Mouse (Mus musculus) lung, adult 2 months (tissue): ENCODE data around the gene Lmbr1. TPM values are rescaled to one million over a fixed set of nuclear protein-coding genes. Genes with fewer than 3 reads are reported as not detected.

Experiments
- DNase-seq: peaks from one replicate; pipeline ENCODE4 v3.0.0; 2022
- H3K4me1 ChIP-seq: fragments of 200-500 bp; 2 replicates; pipeline ENCODE4 v1.6.1; 2011; ENCODE audit warnings: low read length; ENCODE audit not compliant: control insufficient read depth, insufficient read depth
- H3K4me3 ChIP-seq: fragments of 200-500 bp; replicated peaks from 2 replicates; pipeline ENCODE3; 2011; ENCODE audit warnings: low read depth, mild to moderate bottlenecking, control low read depth, low read length; ENCODE audit errors: extremely low read depth
- CTCF ChIP-seq: fragments of 200-500 bp; IDR thresholded peaks from 2 replicates; pipeline ENCODE4 v1.5.1; 2011; ENCODE audit warnings: mild to moderate bottlenecking, low read length, control low read depth; ENCODE audit not compliant: insufficient read depth
- POLR2A ChIP-seq: fragments of 200-500 bp; IDR thresholded peaks from 2 replicates; pipeline ENCODE4 v1.6.1; 2011; ENCODE audit warnings: low read depth, mild to moderate bottlenecking, control low read depth, low read length, borderline replicate concordance; ENCODE audit errors: extremely low read depth
- WGBS: fragments of 180-500 bp; shearing (Covaris S2); methylation state at CpG from one replicate; pipeline ENCODE4 v1.1.7; 2018; 5-methylcytosine and 5-hydroxymethylcytosine counted together
- polyA plus RNA-seq: library from polyadenylated mRNA; depleted of rRNA; stranded (reverse); fragments of >200 nt; gene quantifications from 2 replicates; pipeline ENCODE4 v1.2.3, GENCODE M21; 2012

Gene Lmbr1
- polyA plus RNA-seq, 1 experiment, result 4.5 TPM

DNA sequence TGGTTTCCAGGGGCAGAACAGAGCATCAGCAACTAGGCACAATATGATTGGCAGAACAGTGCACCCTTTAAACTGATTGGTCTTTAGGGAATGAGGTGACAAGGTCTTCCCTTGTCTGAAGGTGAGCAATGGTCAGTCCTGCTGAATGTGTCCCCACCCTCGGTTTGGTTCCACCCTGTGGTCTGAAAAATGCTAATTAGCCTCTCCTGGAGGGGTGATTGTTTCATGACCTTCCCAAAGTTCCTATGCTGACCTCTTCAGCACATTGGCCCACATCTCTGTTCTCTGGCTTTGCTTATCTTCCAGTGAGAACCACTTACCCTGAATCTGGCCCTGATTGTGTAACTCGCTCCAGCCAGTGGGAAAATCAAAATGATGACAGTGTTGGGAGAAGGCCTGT, 1.9 kb upstream of the Lmbr1 start:
- DNase-seq, result no peak
- H3K4me3 ChIP-seq, result no peak overlapping the region
- no peaks in the 10 kb centered on the region; the same call in 1 of the 2 replicates for H3K4me1 ChIP-seq
- TF ChIP-seq POLR2A (no peak), CTCF (no peak)
- WGBS, result 64% methylated on average over 2 of the region's 2 CpGs

DNA sequence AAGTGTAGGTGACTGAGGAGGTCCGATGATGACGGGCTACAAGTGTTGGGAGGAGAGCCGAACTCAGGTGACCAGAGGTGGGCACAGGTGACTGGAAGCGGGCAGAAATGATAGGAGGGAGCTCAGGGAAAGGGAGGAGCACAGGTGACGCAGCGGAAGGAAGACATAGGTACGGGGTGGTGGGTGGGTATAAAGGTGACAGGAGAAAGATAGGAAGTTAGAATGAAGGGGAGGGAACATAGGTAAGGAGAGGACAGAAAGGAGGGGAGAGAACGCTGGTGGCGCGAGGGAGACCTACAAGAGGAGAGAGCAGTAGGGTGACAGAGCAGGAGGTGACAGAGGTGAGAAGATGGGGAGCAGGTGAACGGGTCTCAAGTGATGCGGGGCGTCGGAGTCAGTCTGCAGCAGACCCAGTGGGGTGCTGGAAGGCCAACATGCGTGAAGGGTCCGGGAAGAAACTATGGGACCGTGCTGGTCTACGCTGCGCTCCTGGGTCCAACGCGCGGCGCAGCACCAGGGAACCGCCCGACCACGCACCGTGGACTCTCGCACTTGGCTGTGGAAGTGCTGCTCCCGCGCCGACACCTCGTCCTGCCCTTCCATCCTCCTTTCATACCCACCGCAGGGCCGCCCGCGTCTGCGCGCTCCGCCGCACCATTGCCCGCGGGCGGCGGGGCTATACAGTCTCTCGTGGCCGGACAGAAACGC, 446 bp downstream of the Lmbr1 start:
- DNase-seq, result peak; percentile 51
- TF ChIP-seq POLR2A (no peak), CTCF (no peak)
- Histone ChIP-seq H3K4me1 (no peaks in the 10 kb centered on the region; the same call in 1 of the 2 replicates), H3K4me3 (peak overlapping the region; percentile 90)
- 2% methylated on average over 47 of the region's 47 CpGs for whole genome bisulfite sequencing

DNA sequence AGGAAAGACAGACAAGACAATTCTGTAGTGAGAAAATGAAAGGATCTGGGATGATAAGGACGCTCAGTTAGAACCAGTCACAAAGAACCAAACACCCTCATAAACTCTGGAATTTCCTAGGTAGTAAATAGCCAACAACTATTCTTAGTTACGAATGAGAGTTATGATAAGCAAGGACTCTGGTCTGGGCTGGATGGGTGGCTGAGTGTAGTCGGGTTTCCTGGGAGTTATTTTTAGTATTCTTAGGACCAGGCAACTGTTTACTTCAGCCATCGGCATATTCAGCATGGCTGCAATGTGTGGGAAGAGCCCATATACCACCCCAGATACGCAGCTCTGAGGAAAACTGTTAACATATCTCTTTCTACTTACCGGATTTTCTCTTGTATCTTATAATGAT, 14.7 kb downstream of the Lmbr1 start:
- 68% methylated on average over 6 of the region's 6 CpGs for WGBS
- TF ChIP-seq POLR2A (no peak), CTCF (no peak)
- DNase-seq, result no peak
- no peak overlapping the region for H3K4me3 ChIP-seq
- H3K4me1 ChIP-seq, result no peaks in the 10 kb centered on the region

DNA sequence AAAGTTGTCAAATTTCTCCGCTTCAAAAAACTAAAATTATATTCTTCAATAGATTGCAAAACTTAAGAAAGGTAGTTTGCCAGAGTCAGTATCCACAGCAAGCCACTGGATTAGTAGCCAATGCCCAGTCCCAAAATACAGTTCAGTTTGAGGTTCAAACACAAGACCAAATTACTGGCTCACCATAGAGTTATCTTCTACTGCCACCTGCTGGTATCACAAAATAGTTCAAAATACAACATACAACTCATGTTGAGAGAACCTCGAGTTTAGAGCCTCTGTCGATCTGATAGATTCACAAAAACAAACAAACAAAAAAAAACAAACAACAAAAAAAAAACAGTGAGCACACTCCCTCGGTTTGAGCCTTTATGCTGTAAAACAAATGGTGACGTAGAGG, 42.4 kb downstream of the Lmbr1 start:
- Histone ChIP-seq H3K4me1 (no peaks in the 10 kb centered on the region), H3K4me3 (no peak overlapping the region)
- 45% methylated on average over 5 of the region's 5 CpGs for WGBS
- TF ChIP-seq CTCF (no peak), POLR2A (no peak)
- no peak for DNase-seq

DNA sequence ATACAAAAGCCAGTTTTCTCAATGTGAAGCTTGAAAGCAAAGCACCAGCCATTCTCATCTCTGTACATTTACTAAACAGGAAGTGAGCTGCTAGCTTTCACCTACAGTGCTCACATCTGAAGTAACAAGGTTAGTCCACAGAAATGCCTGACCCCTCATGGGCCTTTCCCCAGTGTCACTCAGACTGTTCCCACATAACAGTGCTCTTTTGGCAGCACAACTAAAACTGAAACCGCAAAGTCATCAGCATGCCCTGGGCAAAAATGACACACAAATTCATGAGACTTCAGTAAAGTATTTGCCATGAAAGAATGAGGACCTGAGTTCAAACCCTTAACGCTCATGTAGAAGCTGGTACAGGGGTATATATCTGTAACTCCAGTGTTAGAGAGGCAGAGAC, 55.7 kb downstream of the Lmbr1 start:
- Histone ChIP-seq H3K4me1 (no peaks in the 10 kb centered on the region), H3K4me3 (no peak overlapping the region)
- WGBS, result 96% methylated on average over 2 of the region's 2 CpGs
- no peak for DNase-seq
- TF ChIP-seq CTCF, result no peak
- TF ChIP-seq POLR2A, result no peak

DNA sequence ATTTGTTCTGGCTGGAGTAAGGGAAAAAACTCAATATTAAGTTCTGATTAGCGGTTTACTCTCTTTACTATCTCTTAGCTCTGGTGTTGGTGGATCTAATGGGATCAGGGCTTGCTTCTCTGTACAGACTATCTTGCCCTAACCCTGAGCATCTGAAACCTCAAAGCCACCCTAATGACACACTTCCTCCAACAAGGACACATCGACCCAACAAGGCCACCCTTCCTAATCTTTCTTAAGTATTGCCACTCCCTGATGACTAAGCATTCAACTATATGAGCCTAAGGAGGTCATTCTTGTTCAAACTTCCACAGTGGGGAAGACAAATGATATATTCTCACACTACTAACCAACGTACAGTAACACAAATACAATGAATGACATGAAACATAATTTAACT, 69.0 kb downstream of the Lmbr1 start:
- no peak for DNase-seq
- 65% methylated on average over 3 of the region's 3 CpGs for WGBS
- Histone ChIP-seq H3K4me1 (no peaks in the 10 kb centered on the region), H3K4me3 (no peak overlapping the region)
- no peak for TF ChIP-seq CTCF
- no peak for TF ChIP-seq POLR2A

DNA sequence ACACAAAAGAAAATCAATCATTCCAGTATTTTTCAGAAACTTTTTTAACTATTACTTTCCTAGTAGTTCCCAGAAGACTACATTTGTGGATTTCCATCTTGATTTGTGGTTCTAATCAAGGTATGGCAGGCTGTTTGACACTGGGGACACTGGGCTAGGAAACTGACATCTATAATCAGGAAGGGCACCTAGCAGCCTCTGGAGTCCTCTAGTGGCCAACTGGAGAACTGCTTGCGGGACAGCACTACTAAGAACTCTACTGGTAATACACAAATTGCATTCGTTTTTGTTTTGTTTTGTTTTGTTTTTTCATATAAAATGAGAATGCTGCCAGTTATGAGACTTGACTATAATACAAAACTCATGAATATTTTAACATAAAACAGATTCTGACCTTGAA, 85.0 kb downstream of the Lmbr1 start:
- Histone ChIP-seq H3K4me3 (no peak overlapping the region), H3K4me1 (no peaks in the 10 kb centered on the region)
- WGBS, result 13% methylated on average over 2 of the region's 2 CpGs
- peak; percentile 87 for TF ChIP-seq CTCF
- no peak for TF ChIP-seq POLR2A
- peak; percentile 59 for DNase-seq

DNA sequence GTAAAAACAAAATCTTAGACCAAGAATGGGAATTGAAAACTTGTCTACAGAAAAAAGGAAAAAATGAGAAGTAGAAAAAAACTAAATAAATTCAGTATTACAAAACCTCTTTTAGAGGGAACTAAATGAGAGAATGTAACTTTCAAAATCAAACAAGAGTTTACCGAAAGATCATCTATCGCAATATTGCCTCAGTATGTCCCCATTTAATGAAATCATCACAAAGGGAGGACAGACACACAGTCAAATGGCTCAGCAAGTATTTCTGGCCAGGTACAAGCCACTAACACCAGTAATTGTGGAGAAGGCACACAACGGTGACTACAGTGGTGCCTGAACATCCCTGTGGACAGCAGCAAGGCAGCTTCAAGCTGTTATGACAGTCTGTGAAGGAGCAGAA, 88.1 kb downstream of the Lmbr1 start:
- no peaks in the 10 kb centered on the region for H3K4me1 ChIP-seq
- DNase-seq, result no peak
- H3K4me3 ChIP-seq, result no peak overlapping the region
- WGBS, result 73% methylated on average over 3 of the region's 3 CpGs
- no peak for TF ChIP-seq CTCF
- TF ChIP-seq POLR2A, result no peak

DNA sequence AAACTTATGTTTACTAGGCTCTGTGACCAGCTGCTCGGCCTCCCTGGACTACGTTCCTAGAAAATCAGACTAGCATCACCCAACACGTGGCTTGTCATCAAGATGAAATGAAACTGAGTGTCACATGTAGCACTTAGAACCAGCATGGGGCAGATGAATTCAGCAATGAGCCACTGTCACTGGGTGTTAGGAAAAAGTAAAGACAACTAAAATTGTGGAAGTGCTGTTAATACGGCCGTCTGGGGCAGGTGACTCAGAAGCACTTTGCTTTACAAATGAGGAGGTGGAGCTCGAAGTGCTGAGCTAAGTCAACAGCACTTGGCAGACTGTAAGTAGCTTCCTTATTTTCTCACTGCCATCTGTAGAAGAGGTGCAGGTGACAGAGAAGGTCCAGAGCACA, 88.5 kb downstream of the Lmbr1 start:
- DNase-seq, result peak; percentile 4
- no peaks in the 10 kb centered on the region for H3K4me1 ChIP-seq
- 60% methylated on average over 6 of the region's 6 CpGs for WGBS
- TF ChIP-seq CTCF (no peak), POLR2A (no peak)
- no peak overlapping the region for H3K4me3 ChIP-seq

DNA sequence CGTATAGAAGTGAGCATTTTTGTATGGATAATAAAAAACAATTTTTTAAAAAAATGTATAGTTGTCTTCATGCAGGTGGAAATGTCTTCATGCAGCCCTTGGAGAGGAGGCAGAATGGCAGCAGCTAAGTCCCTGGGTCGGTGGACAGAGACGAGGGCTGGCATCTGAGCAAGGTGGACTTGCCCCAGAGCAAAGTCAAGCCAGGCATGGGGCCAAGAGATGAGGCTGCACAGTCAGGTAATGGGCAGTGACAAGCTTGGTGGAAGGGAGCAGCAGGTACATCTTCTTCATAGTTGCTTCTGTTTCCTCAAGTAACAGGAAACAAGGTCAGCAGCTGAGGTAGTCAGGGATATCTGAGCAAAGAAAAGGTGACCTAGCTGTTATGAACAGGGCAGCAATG, 97.1 kb downstream of the Lmbr1 start:
- WGBS, result 79% methylated on average over 3 of the region's 3 CpGs
- TF ChIP-seq CTCF, result no peak
- no peak for TF ChIP-seq POLR2A
- Histone ChIP-seq H3K4me3 (no peak overlapping the region), H3K4me1 (no peaks in the 10 kb centered on the region)
- no peak for DNase-seq
